Mouse (Mus musculus) megakaryocyte-erythroid progenitor cell, adult 5-6 weeks (primary cell): ENCODE data around the gene Cenpv. TPM values are rescaled to one million over a fixed set of nuclear protein-coding genes. Genes with fewer than 3 reads are reported as not detected.
"Not testable (repeated sequence)": the region's sequence is repeated elsewhere in the genome, so short reads cannot be mapped to it uniquely, and the experiment has no call there.

Source experiments
- ATAC-seq: replicated peaks from 2 replicates; pipeline ENCODE4 v1.8.0; 2016; ENCODE audit warnings: mild to moderate bottlenecking, inconsistent platforms; ENCODE audit not compliant: severe bottlenecking, poor library complexity, low FRiP score, low TSS enrichment
- total RNA-seq, 2 experiments: library from RNA; stranded (forward) in 1 of 2; stranded (reverse) in 1 of 2; fragments of 200-1000, 215-1000 nt in 1 of 2; fragments of >200 nt in 1 of 2; fragmentation: Nextera tagmentation in 1 of 2; gene quantifications; 2 replicates each; pipeline ENCODE4 v1.2.3; 2014 to 2017

Cenpv gene
- total RNA-seq, 2 experiments from 2014 or later: 56.1 to 113 TPM

DNA sequence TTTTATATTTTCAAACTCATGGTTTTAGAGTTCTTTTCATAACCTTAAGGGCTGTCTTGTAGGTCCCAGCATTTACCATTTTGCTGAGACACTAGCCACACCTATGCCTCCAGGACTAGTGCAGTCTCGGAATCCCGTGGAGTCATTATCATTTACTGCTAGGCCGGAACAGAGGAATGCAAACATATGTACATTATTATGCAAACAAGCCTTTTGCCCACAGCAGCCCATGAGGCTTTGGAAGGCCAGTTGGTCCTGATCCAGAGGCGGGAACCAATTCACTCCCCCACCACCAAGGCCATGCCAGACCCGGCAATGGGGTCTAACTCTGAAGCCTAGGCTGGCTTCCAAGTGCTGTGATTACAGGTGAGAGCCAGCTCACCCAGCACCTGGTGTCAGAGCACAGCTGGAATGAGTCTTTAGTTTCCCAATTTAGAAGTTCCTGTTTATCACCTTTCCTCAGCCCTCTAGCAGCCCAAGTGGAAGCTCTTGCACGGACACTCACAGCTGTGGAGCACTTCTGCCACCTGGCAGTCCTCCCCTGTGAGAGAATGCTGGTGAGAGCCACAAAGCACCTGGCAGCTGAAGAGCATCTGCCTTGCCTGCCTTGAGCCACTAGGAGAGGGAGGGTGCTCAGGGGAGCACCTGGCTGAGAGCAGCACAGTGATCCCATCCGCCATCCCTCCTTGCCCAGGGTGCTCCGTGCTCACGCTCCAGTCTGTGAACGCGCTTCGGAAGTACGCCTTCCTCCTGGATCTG, 27.4 kb downstream of the Cenpv start:
- ATAC-seq: 0 out of 2 replicates have a peak, but pooled peaks have one; percentile 26

- ATAC-seq: no peak
These were observed 28.1 kb downstream of the Cenpv start for GRCm38 (mm10) chr11:62510956-62511355.

DNA sequence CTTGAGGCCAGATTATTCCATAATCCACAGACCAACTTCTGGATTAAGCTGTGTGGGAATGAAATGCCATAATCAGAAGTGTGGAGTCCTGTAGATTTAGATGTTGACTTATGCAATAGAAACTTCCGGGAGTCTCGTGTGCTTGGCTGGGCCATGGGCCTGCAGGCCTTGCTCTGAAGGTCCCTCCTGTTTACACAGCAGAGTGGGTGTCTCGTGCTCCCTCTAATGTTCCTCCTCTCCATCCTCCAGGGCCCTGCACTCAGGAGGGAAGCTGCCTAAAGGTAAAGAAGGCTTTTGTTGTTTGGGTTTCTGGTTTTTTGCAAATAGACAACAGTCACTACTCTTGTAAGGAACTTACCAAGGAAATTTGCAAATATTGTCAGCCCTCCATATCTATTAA, 29.5 kb downstream of the Cenpv start:
- ATAC-seq: no peak

GRCm38 (mm10) chr11:62508816-62509215, 30.2 kb downstream of the Cenpv start:
- ATAC-seq: not testable (repeated sequence)

- not testable (repeated sequence) for ATAC-seq
These were observed 30.7 kb downstream of the Cenpv start for GRCm38 (mm10) chr11:62508365-62508764.

GRCm38 (mm10) chr11:62507683-62508082, 31.4 kb downstream of the Cenpv start:
- ATAC-seq: no peak

- ATAC-seq: no peak
These were observed 38.5 kb downstream of the Cenpv start for GRCm38 (mm10) chr11:62500529-62500928.

- no peak for ATAC-seq
These were observed 40.3 kb downstream of the Cenpv start for GRCm38 (mm10) chr11:62498802-62499201.

GRCm38 (mm10) chr11:62497181-62497580, 41.9 kb downstream of the Cenpv start:
- ATAC-seq: no peak

- ATAC-seq: peak; percentile 87
These were observed 42.8 kb downstream of the Cenpv start for GRCm38 (mm10) chr11:62496151-62496715.

DNA sequence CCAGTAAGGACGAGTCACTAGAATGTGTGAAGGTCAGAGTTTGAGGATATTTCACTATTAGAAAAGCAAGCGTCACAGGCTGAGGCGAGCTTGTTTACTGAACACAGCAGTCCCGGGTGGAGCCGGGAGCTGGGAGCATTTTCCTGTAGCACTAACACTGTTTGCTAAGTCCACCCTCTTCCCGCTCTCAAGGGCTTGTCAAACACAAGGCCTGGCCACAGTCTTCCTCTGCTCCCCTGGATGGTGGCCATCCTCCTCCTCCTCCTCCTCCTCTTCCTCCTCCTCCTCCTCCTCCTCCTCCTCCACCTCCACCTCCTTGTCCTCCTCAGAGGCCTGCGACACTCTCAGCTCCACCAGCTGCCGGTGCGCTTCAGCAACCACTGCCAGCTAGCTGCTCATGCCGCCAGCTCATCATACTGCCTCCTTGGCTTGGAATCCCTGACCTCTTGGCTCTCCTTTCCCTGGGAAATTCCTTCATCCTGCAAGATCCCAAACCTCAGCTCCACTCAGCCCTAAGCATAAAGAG, 43.7 kb downstream of the Cenpv start:
- no peak for ATAC-seq

DNA sequence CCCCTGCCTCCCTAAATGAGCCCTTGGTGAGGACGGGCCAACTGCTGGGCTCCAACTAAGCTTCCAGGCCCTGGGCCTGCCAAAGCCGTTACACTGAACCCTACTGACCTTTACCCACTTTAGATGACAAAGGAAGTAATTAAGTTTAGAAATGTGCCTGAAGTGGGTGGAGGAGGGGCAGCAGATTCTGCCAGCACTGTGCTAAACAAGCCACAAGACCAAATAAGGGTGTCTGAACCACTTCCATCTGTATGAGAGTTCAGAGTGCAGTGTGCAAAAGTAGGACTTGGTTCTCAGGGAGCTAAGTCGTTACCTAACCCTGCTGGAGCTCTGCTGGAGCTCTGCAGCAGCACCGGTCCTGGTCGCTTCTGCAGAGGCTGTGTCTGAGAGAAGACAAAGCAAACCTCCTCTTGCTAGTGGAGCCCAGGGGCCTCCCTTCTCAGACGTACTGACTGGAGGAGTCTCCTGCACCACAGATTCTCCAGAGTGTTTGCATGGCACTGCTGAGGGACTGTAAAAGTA, 44.2 kb downstream of the Cenpv start:
- ATAC-seq: peak; percentile 55

DNA sequence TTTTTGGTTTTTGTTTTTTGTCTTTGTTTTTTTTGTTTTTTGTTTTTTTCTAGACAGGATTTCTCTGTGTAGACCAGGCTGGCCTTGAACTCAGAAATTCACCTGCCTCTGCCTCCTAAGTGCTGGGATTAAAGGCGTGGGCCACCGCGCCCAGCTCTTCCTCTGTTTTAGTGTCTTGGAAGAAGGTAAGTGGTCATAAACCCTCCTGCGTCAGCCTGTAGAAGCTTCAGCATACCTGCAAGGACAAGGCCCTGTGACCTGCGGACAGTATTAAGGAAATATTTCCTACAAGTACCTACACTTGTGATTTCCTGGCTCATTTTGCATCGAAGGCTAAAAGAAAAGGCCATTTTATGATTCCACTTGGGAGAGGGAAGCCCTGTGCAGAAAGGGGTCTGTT, 45.4 kb downstream of the Cenpv start:
- no peak for ATAC-seq

- ATAC-seq: no peak
These were observed 51.3 kb downstream of the Cenpv start for GRCm38 (mm10) chr11:62487540-62488350.

GRCm38 (mm10) chr11:62486949-62487348, 52.1 kb downstream of the Cenpv start:
- ATAC-seq: peak; percentile 77

DNA sequence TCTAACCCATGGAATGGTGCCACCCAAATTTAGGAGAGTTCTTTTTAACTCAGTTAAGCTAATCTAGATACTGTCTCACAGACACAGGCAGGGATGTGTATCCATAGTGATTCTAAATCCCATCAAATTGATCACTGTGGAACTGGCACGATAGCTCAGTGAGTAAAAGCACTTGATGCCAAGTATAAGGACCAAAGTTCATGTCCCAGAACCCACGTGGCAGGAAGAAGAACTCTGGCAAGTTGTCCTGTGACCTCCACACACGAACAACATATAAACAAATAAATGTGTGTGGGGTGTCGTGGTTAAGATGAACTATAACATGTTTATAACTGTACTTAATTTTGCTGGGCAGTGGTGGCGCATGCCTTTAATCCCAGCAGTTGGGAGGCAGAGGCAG, 59.5 kb downstream of the Cenpv start:
- ATAC-seq: no peak

DNA sequence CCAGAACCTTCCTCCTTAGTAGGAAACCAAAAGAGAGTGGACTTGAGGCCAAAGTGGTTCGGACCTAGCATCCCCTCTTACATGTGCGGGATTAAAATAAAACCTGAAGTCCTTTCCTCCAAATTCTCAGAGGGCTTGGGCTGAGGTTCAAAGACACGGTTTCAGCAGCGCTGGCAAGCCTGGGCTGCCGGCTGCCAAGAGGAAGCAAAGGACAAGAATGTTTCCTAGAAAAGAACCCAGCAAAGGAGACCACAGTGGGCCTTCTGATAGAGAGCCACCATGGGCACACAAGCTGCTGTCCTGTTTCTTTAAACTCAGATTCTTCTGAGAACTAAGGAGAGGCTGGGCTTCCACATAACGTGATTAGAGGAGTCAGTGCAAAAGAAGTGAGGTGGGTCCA, 60.1 kb downstream of the Cenpv start:
- no peak for ATAC-seq

GRCm38 (mm10) chr11:62476156-62476555, 62.9 kb downstream of the Cenpv start:
- no peak for ATAC-seq
